Mouse (Mus musculus): ENCODE measurements around the gene Fhod1. TPM values are rescaled to one million over a fixed set of nuclear protein-coding genes. Genes with fewer than 3 reads are reported as not detected.
"Not testable (repeated sequence)": the region's sequence is repeated elsewhere in the genome, so short reads cannot be mapped to it uniquely, and the experiment has no call there.

The Fhod1 gene
- polyA plus RNA-seq, 1 experiment from 2014 or later: 2.2 TPM

DNA sequence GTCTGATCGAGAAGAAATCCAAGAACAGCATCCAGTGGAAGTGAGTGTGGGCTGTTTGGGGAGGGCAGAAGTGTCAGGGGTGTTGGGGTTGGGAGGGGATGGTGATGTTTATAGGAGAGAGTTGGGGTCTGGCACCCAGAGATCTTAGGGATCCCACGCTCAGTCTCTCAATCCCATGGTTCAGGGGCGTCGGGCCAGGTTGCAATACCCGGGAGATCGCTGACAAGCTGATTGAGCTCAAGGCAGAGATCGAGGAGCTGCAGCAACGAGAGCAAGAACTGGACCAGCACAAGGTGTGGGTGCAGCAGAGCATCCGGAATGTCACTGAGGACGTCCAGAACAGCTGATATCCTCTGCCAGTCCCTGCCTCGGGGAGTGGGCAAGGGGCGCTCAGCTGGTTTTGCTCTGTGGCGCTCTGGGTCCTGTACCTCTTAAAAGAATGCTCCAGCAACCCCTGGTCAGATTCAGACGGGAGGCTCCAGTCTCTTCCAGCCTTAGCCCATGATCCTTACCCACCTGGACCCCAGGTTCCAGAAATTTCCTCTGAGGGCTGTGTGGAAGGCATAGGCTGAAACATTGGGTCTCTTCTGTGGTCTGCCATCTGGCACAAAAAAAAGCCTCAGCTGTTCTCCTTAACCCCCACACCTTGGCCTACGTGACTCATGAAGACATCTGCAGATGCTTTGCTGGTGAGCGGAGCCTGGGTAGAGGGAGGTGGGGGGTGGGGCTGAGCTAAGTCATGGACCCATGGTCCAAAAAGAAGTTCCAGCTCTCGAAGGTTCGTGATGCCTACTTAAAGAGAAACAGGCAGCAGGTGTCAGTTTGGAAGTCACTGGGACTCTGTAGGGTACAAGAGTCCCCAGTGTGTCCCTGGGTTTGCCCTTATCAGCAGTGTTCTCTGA is 49.2 kb downstream of the Fhod1 start:
- H3K4me2 ChIP-seq (ENCODE audit: low read depth, low read length, severe bottlenecking): peak overlapping the region; percentile 94
- H3K4me1 ChIP-seq (replicated peaks; ENCODE audit: control insufficient read depth, insufficient read depth, low read length): peaks cover 10% of the 10 kb centered on the region
- no peaks in the 10 kb centered on the region for H3K9me3 ChIP-seq (ENCODE audit: control insufficient read depth, low read length)
- H3K27ac ChIP-seq (ENCODE audit: low read depth, low read length): no peak overlapping the region
- DNase-seq (ENCODE audit: low spot score): no peak
- H3K9ac ChIP-seq (ENCODE audit: low read length): peak overlapping the region; percentile 93
- peaks cover 15% of the 10 kb centered on the region for H3K36me3 ChIP-seq (ENCODE audit: control insufficient read depth, insufficient read depth, low read length)
- ATAC-seq (replicated peaks; ENCODE audit: low FRiP score): no peak
- peak overlapping the region; percentile 98 for H3K4me3 ChIP-seq (ENCODE audit: low read depth, low read length)
- 63% methylated on average over 18 of the region's 18 CpGs for WGBS
- H3K27me3 ChIP-seq (ENCODE audit: control insufficient read depth, insufficient read depth, low read length): no peaks in the 10 kb centered on the region

DNA sequence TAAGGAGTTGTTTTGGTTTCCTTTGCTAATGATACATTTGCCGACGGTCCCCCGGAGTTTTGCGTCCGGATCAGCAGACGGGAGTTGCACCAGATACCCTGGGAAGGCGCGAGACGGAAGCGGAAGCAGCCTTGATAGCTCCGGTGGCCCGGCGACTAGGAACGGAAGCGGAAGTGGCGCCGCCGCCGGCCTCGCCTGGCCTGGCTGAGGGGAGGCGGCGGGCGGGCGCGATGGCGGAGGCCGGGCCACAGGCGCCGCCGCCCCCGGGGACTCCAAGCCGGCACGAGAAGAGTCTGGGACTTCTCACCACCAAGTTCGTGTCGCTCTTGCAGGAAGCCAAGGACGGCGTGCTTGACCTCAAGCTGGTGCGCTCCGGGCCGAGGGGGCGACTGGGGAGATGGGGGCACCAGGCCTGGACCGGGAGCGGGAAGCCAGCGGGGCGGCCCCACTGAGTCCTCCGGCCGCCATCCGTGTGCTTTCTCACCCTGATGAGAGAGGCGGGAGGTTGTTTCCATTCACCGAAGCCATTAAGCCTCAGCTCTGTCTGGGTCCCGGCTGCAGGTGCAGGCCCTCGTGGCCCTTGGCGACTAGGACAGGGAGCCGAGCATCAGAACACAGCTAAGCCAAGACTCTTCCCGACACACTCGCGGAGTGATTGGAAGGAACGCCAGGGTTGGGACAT is 50.1 kb downstream of the Fhod1 start, which contains the start of gene E2f4:
TSS of gene E2f4 (plus strand) at position 153 of the 682 bp plus-strand sequence.
- Histone ChIP-seq H3K4me3 (ENCODE audit: low read depth, low read length) (peak within 1 kb of the TSS; percentile 98), H3K4me2 (ENCODE audit: low read depth, low read length, severe bottlenecking) (peak within 1 kb of the TSS; percentile 94), H3K4me1 (replicated peaks; ENCODE audit: control insufficient read depth, insufficient read depth, low read length) (peaks cover 10% of the 10 kb centered on the region), H3K27ac (ENCODE audit: low read depth, low read length) (peak within 1 kb of the TSS; percentile 28), H3K27me3 (ENCODE audit: control insufficient read depth, insufficient read depth, low read length) (no peaks in the 10 kb centered on the region), H3K9ac (ENCODE audit: low read length) (peak within 1 kb of the TSS; percentile 93), H3K36me3 (ENCODE audit: control insufficient read depth, insufficient read depth, low read length) (peaks cover 15% of the 10 kb centered on the region), H3K9me3 (ENCODE audit: control insufficient read depth, low read length) (no peaks in the 10 kb centered on the region)
- DNase-seq (ENCODE audit: low spot score): peak; percentile 94
- under 1% methylated on average over 58 of the region's 58 CpGs for whole genome bisulfite sequencing
- ATAC-seq (replicated peaks; ENCODE audit: low FRiP score): peak; percentile 92

DNA sequence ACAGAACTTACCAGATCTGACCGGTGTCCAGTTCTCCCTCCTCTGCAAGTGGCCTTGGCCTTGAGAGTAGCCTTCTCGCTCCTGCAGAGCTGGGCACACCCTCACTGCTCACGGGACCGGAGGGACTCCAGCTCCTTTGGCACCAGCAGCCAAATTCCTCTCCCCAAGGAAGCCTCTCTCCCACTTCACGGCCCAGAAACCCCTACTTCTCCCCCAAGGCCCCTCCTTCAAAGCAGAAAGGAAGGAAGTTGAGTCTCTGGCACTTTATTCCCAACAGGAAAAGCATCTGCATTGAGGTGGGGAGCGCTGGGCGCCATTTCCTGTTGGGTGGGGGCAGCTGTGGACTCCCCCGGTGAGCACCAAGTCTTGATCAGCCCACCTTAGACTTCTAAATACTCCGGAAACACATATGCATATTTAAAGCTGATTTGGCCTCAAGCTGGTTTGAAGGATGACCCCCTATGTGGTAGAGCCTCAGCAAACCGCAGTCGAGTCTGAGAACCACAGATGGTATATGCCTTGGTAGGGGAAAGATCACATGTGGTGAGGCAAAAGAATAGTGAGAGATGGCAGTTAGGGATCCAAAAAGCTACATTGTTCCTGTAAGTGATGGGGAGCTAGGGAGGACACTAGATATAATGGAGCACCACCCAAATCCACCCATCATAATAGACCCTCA is 51.7 kb downstream of the Fhod1 start, which contains the start of gene Exoc3l:
TSS of gene Exoc3l (minus strand) at position 207 of the 679 bp plus-strand sequence.
- Histone ChIP-seq H3K27ac (ENCODE audit: low read depth, low read length) (no peak within 1 kb of the TSS), H3K27me3 (ENCODE audit: control insufficient read depth, insufficient read depth, low read length) (no peaks in the 10 kb centered on the region), H3K4me1 (replicated peaks; ENCODE audit: control insufficient read depth, insufficient read depth, low read length) (peaks cover 10% of the 10 kb centered on the region), H3K9me3 (ENCODE audit: control insufficient read depth, low read length) (no peaks in the 10 kb centered on the region), H3K36me3 (ENCODE audit: control insufficient read depth, insufficient read depth, low read length) (peaks cover 6% of the 10 kb centered on the region), H3K9ac (ENCODE audit: low read length) (no peak within 1 kb of the TSS), H3K4me3 (ENCODE audit: low read depth, low read length) (no peak within 1 kb of the TSS), H3K4me2 (ENCODE audit: low read depth, low read length, severe bottlenecking) (peak within 1 kb of the TSS; percentile 94; the same call in 1 of the 2 replicates)
- no peak for DNase-seq (ENCODE audit: low spot score)
- no peak for ATAC-seq (replicated peaks; ENCODE audit: low FRiP score)
- 77% methylated on average over 11 of the region's 11 CpGs for WGBS

DNA sequence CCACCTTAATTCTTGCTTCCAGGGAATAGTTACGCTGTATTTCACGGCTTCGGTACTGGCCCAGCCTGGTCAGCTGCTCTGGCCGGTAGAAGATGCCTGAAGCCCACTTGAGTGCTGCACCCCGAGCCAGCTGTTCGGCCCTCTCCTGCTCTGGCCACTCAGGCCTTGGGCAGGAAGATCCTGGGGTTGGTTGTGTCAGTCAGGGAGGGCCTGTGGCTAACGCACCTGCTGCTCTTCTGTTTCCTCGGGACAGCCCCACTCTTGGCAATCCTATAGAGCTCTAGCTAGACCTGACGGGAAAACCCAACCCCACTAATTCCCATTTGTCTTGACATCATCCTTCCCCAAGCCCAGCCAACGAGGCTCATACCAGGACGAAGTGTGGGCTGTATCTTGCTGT is 52.5 kb downstream of the Fhod1 start:
- Histone ChIP-seq H3K27me3 (ENCODE audit: control insufficient read depth, insufficient read depth, low read length) (peaks cover 7% of the 10 kb centered on the region), H3K4me3 (ENCODE audit: low read depth, low read length) (no peak overlapping the region), H3K9me3 (ENCODE audit: control insufficient read depth, low read length) (no peaks in the 10 kb centered on the region), H3K27ac (ENCODE audit: low read depth, low read length) (no peak overlapping the region), H3K36me3 (ENCODE audit: control insufficient read depth, insufficient read depth, low read length) (peaks cover 1% of the 10 kb centered on the region; the same call in 1 of the 2 replicates), H3K9ac (ENCODE audit: low read length) (no peak overlapping the region), H3K4me1 (replicated peaks; ENCODE audit: control insufficient read depth, insufficient read depth, low read length) (peaks cover 14% of the 10 kb centered on the region), H3K4me2 (ENCODE audit: low read depth, low read length, severe bottlenecking) (no peak overlapping the region)
- WGBS: 73% methylated on average over 11 of the region's 11 CpGs
- ATAC-seq (replicated peaks; ENCODE audit: low FRiP score) (no peak), DNase-seq (ENCODE audit: low spot score) (peak; percentile 45)

DNA sequence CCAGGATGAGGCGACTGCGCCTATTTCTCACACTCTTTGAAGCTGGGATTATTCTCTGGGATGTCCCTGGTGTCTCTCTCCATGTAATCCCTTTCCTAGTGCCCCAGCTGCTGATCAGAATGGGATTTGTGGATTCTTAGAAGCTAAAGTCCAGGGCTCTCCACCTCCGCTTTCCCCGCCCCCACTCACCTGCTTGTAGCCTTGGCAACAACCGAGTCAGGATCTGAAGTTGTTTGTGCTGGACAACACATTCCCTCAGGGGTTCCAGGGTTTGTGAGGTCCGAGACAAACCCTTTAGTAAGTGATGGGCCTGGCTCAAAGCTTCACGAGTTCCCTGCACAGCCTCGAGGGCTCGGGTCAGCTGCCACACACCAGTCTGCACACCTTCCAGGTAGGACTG is 53.0 kb downstream of the Fhod1 start:
- Histone ChIP-seq H3K36me3 (ENCODE audit: control insufficient read depth, insufficient read depth, low read length) (no peaks in the 10 kb centered on the region), H3K9me3 (ENCODE audit: control insufficient read depth, low read length) (no peaks in the 10 kb centered on the region), H3K27ac (ENCODE audit: low read depth, low read length) (no peak overlapping the region), H3K4me2 (ENCODE audit: low read depth, low read length, severe bottlenecking) (no peak overlapping the region), H3K27me3 (ENCODE audit: control insufficient read depth, insufficient read depth, low read length) (peaks cover 9% of the 10 kb centered on the region), H3K4me1 (replicated peaks; ENCODE audit: control insufficient read depth, insufficient read depth, low read length) (peaks cover 19% of the 10 kb centered on the region), H3K4me3 (ENCODE audit: low read depth, low read length) (no peak overlapping the region), H3K9ac (ENCODE audit: low read length) (no peak overlapping the region)
- no peak for ATAC-seq (replicated peaks; ENCODE audit: low FRiP score)
- 60% methylated on average over 9 of the region's 9 CpGs for WGBS
- DNase-seq (ENCODE audit: low spot score): peak; percentile 46

DNA sequence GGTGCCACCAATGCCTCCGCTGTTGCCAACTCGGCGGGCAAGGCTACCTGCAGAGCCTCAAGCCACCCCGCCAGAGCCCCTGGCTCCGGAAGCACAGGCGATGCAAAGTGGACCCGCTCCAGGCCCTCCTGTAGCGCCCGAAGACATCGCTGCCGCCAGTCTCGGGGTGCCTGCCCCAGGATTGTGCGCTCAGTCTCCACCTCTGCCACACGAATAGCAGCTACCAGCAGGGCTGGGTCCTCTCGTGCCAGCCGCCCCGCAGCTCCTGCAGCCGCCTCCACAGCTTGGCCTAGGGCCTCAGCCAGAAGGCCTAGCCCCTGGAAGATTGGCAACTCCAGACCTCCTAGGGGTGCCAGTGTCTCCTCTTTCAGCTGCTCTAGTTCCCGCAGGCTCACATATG is 54.3 kb downstream of the Fhod1 start:
- ATAC-seq (replicated peaks; ENCODE audit: low FRiP score): no peak
- H3K4me1 ChIP-seq (replicated peaks; ENCODE audit: control insufficient read depth, insufficient read depth, low read length): peaks cover 13% of the 10 kb centered on the region

DNA sequence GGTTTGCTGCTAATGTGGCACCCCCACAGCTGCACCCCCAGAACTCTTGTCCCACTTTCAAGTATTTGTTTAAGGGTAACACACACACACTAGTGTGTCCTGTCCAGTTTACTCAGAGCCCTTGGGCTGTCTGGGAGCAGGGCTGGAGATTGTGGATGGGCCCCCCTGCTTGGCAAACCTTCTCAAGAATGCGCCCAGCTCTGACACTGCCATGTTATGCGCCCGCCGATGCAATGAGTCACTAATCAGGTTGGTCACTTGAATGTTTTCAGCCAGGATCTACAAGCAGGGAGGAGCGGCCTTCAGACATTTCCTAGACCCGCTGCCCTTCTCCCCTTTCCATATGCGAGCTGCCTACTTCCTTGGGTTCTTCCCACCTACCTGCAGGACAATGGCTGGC is 55.3 kb downstream of the Fhod1 start:
- no peaks in the 10 kb centered on the region for H3K36me3 ChIP-seq (ENCODE audit: control insufficient read depth, insufficient read depth, low read length)
- WGBS: 85% methylated on average over 7 of the region's 7 CpGs
- peaks cover 13% of the 10 kb centered on the region for H3K4me1 ChIP-seq (replicated peaks; ENCODE audit: control insufficient read depth, insufficient read depth, low read length)
- H3K27me3 ChIP-seq (ENCODE audit: control insufficient read depth, insufficient read depth, low read length): peaks cover 9% of the 10 kb centered on the region
- DNase-seq (ENCODE audit: low spot score) (peak; percentile 50), ATAC-seq (replicated peaks; ENCODE audit: low FRiP score) (no peak)
- no peak overlapping the region for H3K4me3 ChIP-seq (ENCODE audit: low read depth, low read length)
- no peak overlapping the region for H3K9ac ChIP-seq (ENCODE audit: low read length)
- no peak overlapping the region for H3K4me2 ChIP-seq (ENCODE audit: low read depth, low read length, severe bottlenecking)
- H3K9me3 ChIP-seq (ENCODE audit: control insufficient read depth, low read length): no peaks in the 10 kb centered on the region
- no peak overlapping the region for H3K27ac ChIP-seq (ENCODE audit: low read depth, low read length)

More for the DNA sequence above, 54.3 kb downstream of the Fhod1 start:
- no peaks in the 10 kb centered on the region for H3K9me3 ChIP-seq (ENCODE audit: control insufficient read depth, low read length)
- WGBS: 69% methylated on average over 19 of the region's 19 CpGs
- no peak overlapping the region for H3K4me3 ChIP-seq (ENCODE audit: low read depth, low read length)
- H3K36me3 ChIP-seq (ENCODE audit: control insufficient read depth, insufficient read depth, low read length): no peaks in the 10 kb centered on the region
- H3K4me2 ChIP-seq (ENCODE audit: low read depth, low read length, severe bottlenecking): no peak overlapping the region
- DNase-seq (ENCODE audit: low spot score): peak; percentile 61
- H3K27me3 ChIP-seq (ENCODE audit: control insufficient read depth, insufficient read depth, low read length): peaks cover 9% of the 10 kb centered on the region
- no peak overlapping the region for H3K9ac ChIP-seq (ENCODE audit: low read length)
- H3K27ac ChIP-seq (ENCODE audit: low read depth, low read length): no peak overlapping the region

DNA sequence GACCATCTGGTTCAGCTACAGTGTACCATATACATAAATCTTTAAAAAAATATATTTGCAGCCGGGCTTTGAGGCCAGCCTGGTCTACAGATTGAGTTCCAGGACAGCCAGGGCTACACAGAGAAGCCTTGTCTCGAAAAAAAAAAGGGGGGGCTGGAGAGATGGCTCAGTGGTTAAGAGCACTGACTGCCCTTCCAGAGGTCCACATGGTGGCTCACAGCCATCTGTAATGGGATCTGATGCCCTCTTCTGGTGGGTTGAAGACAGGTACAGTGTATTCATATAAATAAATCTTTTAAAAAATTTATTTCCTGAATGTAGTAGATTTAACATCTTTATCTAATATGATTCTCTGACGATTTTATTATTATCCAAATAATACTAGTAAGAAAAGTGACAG is 56.0 kb downstream of the Fhod1 start:
- H3K27me3 ChIP-seq (ENCODE audit: control insufficient read depth, insufficient read depth, low read length); H3K4me2 ChIP-seq (ENCODE audit: low read depth, low read length, severe bottlenecking); H3K9me3 ChIP-seq (ENCODE audit: control insufficient read depth, low read length); ATAC-seq (replicated peaks; ENCODE audit: low FRiP score); H3K27ac ChIP-seq (ENCODE audit: low read depth, low read length); H3K9ac ChIP-seq (ENCODE audit: low read length); H3K4me3 ChIP-seq (ENCODE audit: low read depth, low read length); H3K36me3 ChIP-seq (ENCODE audit: control insufficient read depth, insufficient read depth, low read length): not testable (repeated sequence)
- H3K4me1 ChIP-seq (replicated peaks; ENCODE audit: control insufficient read depth, insufficient read depth, low read length): peaks cover 13% of the 10 kb centered on the region
- DNase-seq (ENCODE audit: low spot score): peak; percentile 43
- 68% methylated on average over 3 of the region's 3 CpGs for WGBS
